Mouse (Mus musculus): ENCODE results near the gene Lif. TPM values are rescaled to one million over a fixed set of nuclear protein-coding genes. Genes with fewer than 3 reads are reported as not detected.
A peak's percentile ranks its signal among the peaks of the same experiment; 100 is the strongest.

Lif gene
- total RNA-seq, 2 experiments from 2014 or later = 0.26 to 0.43 TPM

DNA sequence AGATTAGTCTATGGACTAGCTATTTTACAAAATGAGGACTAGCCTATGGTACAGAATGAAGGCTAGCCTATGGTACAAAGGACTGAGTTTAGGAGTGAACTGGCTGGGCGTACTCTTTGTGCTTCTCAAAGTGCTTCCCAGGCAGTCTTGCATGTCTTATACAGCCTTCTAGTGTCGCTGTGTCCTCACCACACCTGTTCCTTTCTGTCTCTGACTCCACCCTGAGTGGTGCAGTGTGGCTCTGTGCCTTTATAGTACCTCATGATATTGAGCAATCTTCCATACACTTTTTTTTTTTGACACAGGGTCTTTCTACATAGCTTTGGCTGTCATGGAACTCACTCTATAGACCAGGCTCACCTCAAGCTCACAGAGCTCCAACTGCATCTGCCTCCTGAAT lies 25.9 kb upstream of the Lif start:
- no peak for DNase-seq

DNA sequence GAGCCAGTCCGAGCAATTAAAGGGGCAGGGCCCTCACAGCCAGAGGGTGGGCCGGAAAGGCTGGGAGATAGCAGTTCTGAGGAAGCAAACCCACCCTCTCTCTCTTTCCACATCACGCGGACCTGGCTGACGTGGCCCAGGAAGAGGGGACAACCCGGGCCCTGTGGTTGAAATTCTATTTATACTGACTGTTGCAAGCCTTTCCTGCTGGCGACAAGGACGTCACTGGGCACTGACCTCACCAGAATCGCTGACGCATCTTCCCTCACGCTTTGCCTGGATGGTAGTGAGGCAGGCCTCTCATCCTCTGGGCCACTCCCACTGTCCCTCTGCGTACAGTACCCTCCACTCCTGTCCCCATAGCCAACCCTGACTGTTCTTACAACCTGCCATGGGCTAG lies 24.7 kb upstream of the Lif start:
- DNase-seq = no peak

DNA sequence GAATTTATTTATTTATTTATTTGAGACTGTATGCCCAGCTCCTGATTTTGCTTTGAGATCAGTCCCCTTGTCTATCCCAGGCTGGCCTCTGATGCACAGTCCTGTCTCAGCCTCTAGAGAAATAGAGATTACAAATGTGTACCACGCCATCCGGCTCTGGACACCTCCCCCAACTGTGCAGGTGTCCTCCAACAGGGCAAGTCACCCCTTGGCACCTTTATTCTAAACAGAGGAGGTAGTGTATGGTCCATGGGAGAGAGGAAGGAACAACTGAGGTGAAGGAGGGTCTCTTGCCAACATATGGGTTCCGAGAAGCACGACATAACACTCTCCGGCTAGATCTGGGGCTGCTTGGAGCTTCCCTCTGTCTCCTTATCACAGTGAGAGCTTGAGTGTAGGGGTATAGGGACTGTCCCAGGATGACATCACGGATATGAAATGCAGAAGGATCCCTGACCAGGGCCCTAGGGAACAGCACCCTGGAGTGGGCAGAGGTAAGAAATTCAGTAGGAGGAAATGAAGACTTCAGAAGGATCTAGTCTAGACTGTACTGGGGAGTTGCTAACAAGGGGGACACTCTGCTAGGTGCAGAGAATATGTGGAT lies 22.2 kb upstream of the Lif start:
- no peak for DNase-seq

DNA sequence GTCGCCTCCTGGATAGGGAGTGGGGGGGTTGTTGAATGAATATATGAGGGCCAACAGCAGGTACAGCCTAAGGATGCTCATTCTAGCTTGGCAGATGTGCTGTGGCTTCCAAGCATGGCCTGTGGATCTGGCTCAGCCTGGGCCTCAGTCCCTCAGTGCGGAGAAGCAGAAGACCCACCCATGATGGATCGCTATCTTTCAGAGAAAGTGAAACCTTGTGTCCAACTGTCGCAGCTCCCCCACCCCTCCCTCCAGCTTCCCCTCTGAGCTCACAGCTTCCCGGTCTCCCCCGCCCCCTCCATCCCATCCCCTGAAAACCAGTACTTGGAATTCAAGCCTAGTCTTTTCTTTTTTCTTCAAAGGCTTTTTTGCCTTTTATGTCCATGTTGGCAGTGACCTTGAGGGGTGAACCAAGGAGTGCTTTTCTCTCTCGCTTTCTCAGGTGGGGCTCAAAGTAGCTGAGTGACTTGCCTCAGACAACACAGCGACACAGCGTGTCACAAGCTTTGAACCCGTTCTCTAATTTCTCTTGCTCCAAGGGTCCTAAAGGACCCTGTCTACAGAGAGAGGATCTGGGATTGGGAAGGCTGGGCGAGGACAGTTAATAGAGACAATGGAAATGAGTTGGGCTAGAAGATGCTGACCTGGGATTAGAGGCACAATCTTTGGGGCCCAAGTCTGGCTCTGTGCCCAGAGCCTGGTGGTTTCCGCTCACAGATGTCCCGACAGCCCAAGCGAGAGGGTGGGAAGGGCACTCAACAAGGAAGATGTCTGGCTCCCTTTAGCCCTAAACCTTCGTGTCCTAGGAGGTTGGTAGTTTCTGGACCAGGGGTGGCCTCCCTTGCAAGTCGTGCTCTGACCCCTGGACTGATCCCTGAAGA lies 21.5 kb upstream of the Lif start, which contains the start of gene Osm:
TSS of gene Osm (plus strand) at position 756 of the 881 bp plus-strand sequence.
- DNase-seq = no peak

DNA sequence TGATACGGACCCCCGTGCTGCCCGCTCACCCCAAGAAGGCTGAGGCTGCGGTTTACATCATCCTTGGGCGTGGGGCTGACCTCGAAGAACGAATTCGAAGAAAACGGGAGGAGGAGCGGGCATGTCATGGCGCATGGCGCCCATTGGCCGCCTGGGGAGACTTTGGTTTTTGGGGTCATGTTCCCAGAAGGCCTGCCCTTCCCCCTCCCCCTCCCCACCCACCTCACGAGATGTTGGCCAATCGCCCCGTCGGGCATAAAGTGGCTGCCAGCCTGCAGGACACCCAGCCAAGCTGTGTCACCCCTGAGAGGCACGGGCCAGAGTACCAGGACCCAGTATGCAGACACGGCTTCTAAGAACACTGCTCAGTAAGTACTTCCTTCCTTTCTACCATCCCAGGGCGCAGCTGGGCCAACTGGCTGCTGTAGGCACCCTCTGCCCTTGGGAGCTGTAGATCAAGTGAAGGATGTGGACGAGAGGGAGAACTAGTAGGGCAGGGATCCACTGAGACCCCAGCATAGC lies 20.8 kb upstream of the Lif start:
- no peak for DNase-seq

DNA sequence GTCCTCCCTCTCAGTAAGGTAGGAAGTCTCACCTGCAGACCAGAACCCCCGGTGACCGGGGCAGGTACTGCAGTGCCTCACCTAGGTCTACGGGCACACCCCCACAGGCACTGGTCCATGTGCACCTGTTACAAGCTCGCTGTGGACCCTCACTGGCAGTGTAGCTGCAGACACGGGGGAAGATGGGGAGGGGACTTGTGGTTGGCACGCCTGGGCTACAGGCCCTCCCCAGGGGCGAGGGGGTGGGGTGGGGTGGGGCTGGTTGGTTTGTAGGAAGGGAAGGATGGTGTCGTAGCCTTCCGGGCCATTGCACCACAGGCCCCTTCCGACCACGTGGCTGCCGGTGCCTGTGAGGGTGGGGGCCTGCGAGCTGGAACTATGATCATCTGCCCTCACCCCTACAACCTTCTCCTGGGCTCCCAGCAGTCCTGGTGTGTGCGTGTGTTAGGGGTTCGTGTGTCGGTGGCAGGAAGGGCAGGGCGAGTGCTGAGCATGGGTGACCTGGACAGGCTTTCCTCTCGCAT lies 19.9 kb upstream of the Lif start:
- DNase-seq = no peak

DNA sequence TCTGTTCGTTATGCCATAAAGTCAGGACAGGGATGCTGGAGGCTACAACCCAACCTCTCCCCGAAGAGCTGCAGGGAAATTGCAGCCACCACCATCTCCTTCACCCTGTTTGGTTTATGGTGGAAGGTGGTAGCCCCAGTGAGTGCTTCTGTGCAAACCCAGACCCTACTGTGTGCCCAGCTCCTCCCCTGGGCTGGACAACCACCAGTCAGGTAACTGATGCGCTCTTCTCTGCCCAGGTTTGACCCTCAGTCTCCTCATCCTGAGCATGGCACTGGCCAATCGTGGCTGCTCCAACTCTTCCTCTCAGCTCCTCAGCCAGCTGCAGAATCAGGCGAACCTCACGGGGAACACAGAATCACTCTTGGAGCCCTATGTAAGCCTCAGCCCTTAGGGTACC lies 19.2 kb upstream of the Lif start:
- no peak for DNase-seq

DNA sequence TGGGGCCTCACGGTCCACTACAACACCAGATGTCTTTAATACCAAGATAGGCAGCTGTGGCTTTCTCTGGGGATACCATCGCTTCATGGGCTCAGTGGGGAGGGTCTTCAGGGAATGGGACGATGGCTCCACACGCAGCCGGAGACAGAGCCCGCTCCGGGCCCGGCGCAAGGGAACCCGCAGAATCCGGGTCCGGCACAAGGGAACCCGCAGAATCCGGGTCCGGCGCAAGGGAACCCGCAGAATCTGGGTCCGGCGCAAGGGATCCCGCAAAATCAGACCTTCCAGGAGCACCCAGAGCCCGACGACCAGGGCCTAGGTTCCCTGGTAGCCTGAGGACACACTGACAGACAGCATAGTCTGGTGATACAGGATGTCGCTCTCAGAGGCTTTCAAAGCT lies 17.7 kb upstream of the Lif start:
- DNase-seq = no peak

DNA sequence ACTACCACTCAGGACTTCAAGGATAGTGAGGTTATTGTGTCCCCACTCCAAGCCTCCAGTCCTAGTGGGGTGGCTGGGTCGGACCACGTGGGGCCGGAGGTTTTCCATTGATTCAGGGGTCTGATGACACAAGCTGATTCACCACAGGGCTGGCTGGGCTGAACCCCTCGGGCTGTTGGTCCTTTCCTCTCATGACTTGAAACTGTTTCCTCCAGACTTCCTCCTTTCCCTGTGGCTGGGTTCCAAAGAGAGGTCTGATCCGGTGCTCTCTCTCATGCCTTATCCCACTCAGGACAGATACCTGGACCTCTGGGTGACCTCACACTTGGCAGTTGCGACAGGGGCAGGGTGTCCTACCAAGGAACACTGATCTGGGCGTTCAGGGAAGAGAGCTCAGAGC lies 17.2 kb upstream of the Lif start:
- DNase-seq = no peak

DNA sequence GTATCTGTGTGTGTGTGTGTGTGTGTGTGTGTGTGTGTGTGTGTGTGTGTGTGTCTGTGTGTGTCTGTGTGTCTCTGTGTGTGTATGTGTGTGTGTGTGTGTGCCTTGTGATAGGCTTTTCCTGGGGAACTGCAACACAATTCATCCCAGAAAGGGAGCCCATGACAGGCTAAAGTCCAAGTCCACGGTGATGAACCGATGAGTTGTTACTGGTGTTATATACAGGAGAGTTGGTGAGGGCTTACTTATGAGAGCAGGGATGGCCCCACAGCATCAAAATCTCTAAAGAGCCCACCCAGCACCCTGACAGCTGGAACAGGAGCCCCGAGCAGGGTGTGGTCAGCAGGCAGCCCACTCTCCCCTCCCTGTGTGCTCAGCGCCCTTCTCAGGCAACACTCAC lies 16.2 kb upstream of the Lif start:
- DNase-seq = no peak

DNA sequence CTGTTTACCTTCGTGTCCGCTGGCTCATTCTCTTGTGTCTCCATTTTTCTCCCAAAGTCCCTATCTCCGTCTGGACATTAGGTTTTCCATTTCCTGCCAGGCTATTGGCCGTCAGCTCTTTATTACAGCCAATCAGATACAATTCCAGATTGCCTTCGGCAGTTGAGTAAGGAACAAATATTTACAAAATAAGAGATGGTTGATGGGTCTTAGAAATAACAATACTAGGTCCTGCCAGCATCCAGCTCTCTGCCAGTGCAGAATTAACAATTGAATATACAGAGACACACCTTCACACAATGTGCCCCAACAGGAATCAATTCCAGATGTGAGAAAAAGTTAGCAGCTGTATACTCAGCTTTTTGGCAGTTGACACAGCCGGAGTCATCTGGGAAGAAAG lies 11.2 kb upstream of the Lif start:
- no peak for DNase-seq

DNA sequence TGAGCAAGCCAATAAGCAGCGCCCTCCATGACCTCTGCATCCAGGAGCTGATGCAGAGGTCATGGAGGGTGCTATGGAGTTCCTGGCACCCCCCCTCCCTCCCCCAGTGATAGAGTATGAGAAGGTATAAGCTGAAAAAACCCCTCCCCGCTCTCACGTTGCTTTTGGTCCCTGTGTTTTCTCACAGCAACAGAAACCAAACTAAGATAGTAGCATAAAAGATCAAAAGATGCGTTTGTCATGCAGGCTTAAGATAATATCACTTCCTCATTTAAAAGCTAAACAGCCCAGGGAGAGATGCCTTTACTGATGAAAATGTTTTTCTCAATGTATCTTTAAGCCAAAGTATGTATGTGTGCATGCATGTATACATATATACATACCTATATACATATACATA lies 10.7 kb upstream of the Lif start:
- no peak for DNase-seq

DNA sequence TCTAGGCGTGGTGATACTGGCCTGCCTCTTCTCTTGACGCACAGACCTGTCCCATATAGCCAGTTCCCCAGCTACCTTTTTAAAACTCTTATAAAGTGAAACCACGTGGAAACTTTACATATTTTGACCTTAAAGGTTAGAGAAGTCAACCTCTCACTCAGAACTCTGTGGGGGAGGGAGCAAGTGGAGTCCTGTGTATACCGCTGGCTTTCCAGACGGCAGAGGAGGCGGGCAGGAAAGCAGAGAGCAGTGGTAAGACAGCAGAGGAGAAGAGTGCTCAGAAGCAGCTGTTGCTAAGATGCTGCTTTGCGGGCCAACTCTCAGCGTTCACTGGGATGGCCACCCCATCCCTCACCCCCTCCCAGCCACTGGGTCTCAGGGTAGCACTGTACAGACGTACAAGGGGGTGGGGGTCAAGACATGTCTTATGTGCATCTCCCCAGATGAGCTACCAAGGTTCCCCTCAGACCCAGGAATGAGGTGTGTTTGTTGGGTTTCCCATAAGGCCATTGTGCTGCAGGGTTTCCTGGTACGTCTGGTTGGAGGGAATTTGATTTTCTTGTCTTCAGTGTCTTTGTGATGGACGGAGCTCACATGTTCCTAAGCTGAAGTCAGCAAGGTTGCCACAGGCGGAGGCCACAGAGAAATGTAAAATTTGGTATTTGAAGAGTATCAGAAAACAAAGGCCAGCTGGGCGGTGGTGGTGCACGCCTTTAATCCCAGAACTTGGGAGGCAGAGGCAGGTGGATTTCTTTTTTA lies 10.0 kb upstream of the Lif start:
- no peak for DNase-seq

DNA sequence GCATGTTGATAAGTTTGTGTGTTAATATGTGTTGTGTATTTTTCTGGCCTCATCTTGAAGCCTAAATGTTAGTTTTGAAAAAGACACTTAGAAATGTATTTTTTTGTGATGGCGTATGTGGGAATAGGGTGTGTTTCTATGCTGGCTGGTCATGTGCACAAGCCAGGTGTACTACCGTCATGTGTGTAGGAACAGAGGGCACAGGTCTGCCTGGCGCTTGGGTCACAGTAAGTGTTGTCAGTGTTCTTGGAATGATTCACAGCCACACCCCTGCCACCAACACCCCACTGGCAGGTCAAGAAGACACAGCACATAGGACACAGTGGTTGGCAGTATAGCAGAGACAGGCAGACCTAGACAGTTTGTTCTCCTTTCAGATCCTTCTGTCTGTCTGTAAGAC lies 8.2 kb upstream of the Lif start:
- DNase-seq = no peak

DNA sequence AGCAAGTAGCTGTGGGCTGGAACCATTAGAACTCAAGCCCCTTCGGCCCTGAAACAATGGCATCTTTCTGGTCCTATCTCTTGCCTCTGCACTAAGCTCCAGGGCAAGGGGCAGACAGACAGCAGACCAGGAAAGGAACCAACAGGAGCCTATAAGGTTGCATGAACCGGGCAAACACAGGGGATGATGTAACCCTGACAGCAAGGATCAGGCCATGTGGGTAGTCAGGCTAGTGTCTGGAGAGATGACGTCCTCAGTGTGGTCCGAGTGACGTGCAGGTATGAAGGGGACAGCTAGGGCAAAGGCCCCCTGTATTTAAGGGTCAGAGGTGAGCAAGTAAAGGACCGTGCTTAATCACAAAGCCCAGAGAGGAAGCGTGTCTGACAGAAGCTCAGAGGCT lies 7.1 kb upstream of the Lif start:
- DNase-seq = no peak

DNA sequence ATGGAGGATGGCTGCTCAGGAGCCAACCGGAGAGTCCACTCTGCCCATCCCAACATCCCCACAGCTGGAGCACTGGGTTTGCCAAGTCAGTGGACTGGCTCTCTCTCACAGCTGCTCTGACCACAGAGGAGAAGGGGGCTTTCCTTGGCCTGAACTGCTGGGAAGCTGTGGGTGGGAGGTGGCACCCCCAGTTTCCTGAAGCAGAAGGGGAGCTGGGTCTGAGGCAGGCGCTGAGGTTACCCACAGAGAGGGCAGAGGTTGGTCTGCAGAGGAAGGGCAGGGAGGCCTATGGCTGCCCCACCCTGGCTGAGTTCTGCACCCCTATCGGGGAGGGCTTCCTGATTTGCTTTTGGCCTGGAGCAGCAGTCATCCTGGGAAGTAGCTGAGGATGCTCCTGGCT lies 6.0 kb upstream of the Lif start:
- DNase-seq = no peak

DNA sequence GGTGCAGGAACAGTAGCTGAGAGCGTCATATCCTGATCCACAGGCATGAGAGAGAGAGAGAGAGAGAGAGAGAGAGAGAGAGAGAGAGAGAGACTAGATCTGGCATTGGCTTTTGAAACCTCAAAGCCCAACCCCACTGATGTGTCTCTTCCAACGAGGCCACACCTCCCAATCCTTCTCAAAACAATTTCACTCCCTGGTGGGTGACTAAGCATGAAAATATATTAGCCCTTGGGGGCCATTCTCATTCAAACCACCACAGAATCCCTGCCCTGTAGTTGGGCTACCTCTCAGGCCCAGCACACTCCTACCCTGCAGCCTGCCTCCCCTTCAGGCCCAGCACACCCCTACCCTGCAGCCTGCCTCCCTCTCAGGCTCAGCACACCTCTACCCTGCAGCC lies 4.5 kb upstream of the Lif start:
- no peak for DNase-seq

DNA sequence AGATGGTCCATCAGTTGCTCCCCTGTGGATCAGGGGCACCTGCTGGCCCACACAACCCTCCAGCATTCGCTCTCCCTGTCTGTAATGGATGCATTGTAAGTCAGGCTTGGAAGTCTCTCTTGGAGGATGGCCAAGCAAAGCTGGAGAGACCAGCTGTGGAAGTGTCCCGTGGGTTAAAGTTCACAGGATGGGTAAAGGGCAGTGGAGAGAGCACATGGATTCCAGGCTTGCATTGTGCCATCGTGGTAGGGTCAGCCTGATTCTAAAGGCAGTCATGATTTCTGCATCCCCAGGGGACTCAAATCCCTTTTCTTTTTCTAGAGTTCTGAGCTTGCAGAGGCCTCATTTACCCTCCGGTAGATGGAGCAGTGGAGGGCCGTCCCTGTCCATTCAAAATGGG lies 399 bp downstream of the Lif start:
- DNase-seq = no peak

DNA sequence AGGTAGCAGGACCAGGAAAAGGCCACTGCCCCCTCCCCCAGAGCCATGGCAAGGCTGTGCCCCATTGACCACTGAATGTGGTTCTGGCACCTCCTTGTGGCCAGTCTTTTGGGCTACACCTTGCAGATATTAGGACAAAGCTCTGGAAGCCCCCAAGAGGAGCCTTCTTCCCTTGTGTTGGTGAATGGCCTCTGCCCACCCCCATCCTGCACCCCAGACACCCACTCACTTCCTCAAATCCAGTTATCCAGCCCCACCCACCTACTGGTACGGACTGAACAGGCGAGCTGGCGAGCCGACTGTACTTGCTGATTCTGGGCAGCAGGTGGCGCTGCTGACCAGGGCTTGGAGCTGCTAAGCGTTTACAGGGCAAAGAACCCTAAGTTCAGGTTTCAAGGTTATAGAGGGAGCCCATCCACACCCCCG lies 1.3 kb downstream of the Lif start:
- peak; percentile 70 for DNase-seq

DNA sequence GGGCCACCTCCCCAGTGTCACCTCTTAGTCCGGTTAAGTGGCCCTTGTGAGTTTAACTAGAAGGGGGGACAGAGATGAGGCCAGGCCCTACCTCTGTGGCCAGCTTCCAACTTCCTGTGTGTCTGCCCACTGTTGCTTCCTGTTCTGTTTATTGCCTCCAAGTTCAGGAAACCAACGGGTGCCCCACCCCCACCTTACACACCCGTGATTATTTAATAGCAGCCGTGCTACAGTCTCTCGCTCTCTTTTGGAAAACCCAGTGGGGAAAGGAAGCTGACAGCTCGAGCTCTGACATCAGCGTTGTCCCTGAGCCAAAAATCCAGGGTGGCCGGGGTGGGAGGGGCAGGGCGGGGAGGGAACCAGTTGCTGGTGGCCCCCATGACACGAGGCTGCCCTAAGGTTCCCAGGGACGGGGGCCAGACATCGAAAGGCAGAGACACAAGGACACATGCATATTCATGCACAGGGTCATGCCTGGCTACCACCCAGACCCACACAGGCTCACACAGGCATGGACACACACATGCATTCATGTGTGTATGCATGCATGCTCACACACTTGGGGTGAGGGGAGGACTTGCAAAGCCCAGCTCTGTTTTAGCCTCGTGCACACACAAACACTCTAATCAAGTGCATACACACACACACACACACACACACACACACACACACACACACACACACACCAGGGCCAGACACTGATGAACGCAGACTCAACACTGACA lies 3.3 kb downstream of the Lif start:
- peak; percentile 40 for DNase-seq

DNA sequence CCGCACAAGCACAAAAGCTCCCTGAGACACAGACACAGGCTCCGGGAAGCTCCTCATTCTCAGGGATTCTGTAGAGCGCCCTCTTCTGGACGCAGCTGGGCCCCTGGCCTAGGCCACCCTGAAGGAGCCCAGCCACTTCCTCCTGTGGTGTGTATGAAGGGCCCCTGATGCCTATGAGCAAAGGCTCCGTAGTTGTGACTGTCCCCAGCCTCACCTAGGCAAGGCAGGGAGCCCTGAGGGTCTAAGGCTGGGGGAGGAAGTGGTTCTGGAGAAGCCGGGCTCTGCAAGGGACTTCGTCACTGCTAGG lies 3.8 kb downstream of the Lif start:
- peak; percentile 50 for DNase-seq

DNA sequence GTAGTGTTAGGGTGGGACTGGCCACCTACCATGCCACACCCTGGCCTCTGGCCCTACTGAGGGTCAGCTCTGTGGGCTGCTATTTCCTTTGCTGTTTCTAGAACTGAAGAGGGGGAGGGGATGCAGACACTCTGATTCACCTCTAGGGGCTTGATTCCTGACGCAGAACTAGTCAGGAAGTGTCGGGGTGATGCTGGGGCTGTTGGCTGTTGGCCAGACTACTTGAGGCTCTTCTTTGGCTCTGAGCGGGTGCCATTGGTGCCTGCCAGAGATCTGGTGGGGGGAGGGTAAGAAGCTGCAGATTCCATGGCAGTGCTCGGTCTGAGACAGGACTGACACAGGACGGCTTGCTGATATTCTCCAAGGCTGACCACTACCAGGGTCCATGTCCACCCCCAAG lies 4.6 kb downstream of the Lif start:
- no peak for DNase-seq

All from gastrocnemius, postnatal 25 days (tissue).